Mouse (Mus musculus) layer of hippocampus, adult 18-20 months (tissue): ENCODE results near the gene Gan. TPM values are rescaled to one million over a fixed set of nuclear protein-coding genes. Genes with fewer than 3 reads are reported as not detected.

Source experiments
- DNase-seq, 2 experiments: peaks; one replicate each; pipeline ENCODE4 v3.0.0; 2022; ENCODE audit warnings: low spot score in 2 of 2
- total RNA-seq, 2 experiments: library from RNA; stranded (reverse); gene quantifications; 2 replicates each; pipeline ENCODE4 v1.2.3; 2021

The Gan gene
- total RNA-seq, 2 experiments from 2014 or later: 18.5 to 19.4 TPM

DNA sequence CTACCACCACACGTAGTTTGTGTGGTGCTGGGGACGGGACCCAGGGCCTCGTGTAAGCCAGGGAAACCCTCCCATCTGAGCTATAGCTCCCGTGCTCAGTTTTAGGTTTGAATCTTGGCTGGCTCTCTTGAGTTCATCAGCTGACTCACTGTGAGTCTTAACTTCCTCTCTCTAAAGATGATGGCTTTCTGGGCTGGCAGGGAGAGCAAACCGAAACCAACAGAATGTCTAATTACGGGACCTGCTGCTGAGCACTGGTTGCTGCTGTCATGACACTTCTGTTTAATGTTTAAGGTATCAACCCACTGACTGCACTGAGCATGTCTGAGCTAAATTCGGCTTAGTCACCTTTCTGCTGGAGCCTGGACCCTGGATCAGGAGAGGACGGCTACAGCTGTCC lies 94.7 kb downstream of the Gan start:
- no peak for DNase-seq

GRCm38 (mm10) chr8:117253390-117254269 lies 95.7 kb downstream of the Gan start:
- DNase-seq: no peak

DNA sequence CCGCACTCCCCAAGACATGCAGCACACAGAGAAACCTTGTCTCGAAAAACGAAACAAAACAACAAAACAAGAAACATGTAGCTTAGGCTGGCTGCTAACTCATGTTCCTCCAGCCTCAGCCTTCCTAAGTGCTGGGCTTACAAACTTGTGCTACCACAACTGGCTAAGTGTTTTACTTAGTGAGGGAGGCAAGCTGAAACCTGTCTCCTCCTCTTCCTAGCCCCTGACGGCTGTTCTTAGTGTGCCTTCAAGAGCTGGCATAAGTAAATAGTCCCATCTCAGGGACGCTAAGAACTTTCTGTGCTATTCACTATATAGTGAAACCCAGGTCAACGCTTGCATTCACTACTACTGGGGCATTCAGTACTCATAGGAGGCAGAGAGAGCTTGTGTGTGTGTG lies 96.6 kb downstream of the Gan start:
- no peak for DNase-seq

GRCm38 (mm10) chr8:117256292-117256938 lies 98.5 kb downstream of the Gan start:
- DNase-seq: peak; percentile 93 to 95

DNA sequence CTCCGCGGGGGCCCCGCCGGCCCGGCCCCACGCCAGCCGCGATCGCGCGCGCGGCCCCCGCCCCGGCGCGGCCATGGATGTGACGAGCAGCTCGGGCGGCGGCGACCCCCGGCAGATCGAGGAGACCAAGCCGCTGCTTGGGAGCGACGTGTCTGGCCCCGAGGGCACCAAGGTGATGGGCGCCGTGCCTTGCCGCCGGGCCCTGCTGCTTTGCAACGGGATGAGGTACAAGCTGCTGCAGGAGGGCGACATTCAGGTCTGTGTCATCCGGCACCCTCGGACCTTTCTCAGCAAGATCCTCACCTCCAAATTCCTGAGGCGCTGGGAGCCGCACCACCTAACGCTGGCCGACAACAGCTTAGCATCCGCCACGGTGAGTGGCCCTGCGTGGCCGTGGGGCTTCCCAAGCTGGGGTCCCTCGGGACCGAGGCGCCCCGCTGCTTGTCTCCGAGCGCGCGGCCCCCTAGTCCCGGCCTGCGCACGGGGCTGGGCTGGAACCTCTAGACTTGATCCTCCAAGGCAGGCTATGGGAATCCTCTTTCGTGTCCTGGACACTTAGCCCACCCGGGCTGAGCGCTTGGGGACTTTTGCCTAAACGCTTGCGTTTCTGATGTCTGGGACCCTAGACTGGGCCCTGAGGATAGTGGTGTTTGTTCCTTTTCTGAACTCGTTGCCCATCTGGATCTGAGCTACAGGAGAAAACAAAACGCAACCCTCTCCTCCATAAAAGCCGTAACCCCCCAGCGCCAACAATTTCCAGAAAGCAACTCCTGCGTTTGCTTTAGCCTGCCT lies 99.3 kb downstream of the Gan start, which contains the start of gene Cmip:
TSS of gene Cmip (plus strand) at position 36 of the 792 bp plus-strand sequence.
- no peak for DNase-seq

- DNase-seq: no peak
These were observed 100.1 kb downstream of the Gan start for GRCm38 (mm10) chr8:117257821-117258575.

DNA sequence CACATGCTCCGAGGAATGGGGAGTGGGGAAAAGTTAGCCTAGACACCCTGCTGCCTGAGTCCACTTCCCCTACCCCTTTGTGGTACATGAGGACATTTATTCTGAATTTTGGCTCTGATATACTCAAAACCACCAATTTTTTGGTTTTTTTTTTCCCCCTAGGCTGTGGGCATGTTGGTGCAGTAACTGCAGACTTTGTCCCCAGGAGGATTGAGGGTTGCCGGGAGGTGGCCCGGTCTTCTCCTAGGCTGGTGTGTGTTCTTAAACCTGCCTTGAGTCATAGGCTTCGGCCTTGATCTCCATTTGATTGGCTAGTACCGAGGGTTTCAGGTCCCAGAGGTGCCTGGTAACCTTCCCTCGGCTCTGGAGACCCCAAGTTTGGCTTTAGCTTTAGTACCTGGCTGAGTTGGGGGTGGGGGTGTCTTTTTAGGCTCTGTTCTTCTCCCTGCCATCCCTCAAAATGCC lies 100.7 kb downstream of the Gan start:
- no peak for DNase-seq

DNA sequence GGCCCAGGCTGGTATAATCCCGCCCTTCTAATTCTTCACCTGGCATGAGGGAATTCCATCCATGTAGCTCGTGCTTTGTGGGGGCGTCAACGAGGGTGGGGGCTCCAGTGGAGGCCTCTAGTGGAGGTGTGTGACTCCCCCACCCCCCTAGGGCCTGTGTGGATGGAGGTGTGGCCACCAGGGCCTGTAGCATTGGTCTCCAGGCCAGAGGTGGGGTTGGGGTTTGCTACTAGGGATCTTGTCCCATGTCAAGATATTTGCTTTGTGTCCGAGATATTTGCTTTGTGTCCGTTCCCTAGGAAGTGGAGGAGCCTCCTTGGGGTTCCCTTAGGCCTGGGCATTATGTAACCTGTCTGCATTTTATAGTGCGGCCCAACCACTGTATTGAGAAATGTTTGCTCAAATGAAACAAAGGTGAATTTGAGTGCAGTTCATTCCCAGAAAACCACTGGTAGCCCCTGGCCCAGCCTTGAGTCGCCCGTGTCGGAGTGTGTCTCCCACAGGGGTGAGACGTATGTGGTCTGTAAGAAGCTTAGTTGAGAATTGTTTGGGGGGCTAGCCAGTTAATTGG lies 101.6 kb downstream of the Gan start:
- DNase-seq: no peak

GRCm38 (mm10) chr8:117260234-117260929 lies 102.4 kb downstream of the Gan start:
- DNase-seq: no peak

DNA sequence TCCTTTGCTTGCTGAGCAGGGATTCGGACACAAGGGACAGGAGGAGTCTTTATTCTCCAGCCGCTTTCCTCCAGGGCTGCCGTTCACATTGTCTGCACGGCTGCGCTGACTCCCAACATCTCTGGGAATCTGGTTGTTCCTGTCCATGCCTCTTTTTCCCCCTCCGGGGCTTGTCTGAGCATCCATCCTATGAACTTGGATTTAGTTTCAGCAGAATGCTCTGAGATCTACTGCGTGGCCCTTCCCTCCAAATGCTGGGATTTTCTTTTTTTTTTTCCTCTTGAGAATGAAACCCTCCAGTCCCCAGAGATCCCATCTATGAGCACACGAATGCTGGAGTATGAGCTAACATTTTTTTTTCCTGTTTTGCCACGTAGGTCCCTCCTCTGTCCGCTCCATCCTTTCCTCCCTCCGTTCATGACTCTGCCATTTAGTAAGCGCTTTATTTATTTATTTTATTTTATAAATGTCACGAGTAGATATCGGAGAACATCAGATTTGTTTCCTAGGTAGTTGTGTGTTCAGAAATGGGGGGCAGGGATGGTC lies 103.1 kb downstream of the Gan start:
- no peak for DNase-seq

DNA sequence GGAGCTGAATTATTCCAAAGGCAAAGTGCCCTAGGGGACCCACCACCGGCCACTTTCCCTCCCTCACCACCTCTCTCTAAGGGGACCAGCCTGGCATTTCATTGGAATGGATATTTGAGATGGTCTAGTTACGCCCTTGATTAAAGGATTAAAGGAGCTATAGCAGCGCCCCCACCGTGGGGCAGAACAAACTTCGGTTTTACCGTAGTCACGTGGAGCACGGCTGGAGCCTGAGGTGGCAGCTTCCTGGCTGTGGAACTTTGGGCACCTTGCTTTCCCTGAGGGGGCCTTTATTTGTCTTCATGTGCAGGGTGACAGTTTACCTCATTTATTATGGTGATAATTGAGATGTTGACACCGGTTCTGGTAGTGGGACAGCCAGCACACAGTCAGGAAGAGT lies 103.8 kb downstream of the Gan start:
- DNase-seq: no peak

GRCm38 (mm10) chr8:117262685-117263084 lies 104.8 kb downstream of the Gan start:
- DNase-seq: no peak

DNA sequence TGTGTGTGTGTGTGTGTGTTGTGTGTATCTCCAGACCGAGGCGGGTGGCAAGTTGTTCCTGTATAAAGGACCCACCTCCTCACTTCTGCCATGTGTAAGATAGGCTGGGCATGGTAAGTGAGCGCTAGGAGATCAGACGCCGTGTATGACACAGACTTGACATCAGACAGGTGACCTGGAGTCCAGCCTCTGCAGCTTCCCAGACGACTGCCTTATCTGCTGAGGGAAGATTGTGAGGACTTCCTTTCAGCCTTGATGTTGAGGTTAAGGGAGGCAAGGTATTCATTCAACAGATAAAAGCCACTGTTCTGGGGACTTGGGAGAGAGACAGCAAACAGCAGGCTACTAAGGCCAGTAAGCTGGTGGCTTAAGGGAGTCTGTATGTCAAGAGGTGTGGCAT lies 105.5 kb downstream of the Gan start:
- DNase-seq: no peak

- DNase-seq: no peak
These were observed 107.1 kb downstream of the Gan start for GRCm38 (mm10) chr8:117265079-117265478.

Other genes starting within 250 kb of the Gan start
- 10 to 100 TPM; 11.6 to 14.7 TPM for gene Cmc2, start 236.7 kb upstream of the Gan start, total RNA-seq
- gene Cenpn, start 236.4 kb upstream of the Gan start, total RNA-seq: 1 to 10 TPM in 1 of 2 experiments, under 1 TPM in 1; 0.81 to 1.2 TPM
- gene Atmin, start 214.7 kb upstream of the Gan start, total RNA-seq: 10 to 100 TPM; 43.9 to 47.8 TPM
- 10 to 100 TPM in 1 of 2 experiments, 1 to 10 TPM in 1; 9.1 to 10.4 TPM for gene 1700030J22Rik, start 179.2 kb upstream of the Gan start, total RNA-seq
- gene Gcsh, start 164.6 kb upstream of the Gan start, total RNA-seq: 10 to 100 TPM; 43.9 to 50.1 TPM
- under 1 TPM; 0.08 to 0.12 TPM for gene Pkd1l2, start 75.7 kb upstream of the Gan start, total RNA-seq
- not detected for gene Bco1, start 62.3 kb upstream of the Gan start, total RNA-seq
- gene Cmip, start 98.9 kb downstream of the Gan start, total RNA-seq: 100 to 1,000 TPM; 275 to 296 TPM